Mouse (Mus musculus) megakaryocyte, embryonic 14.5 days (primary cell): ENCODE measurements at regions not wholly inside any gene's neighbourhood (a gene's known extent, or its start where the extent isn't known, plus 50 kb on each side); places are given as distances from the start of the nearest gene placed in this dataset.

Experiments
- FLI1 ChIP-seq: IDR thresholded peaks from 2 replicates; pipeline ENCODE4 v1.6.1; 2012; ENCODE audit warnings: low read length, inconsistent platforms, mixed read lengths
- GATA1 ChIP-seq: IDR thresholded peaks from 3 replicates; pipeline ENCODE4 v1.6.1; 2012; ENCODE audit warnings: mixed read lengths, low read length, inconsistent platforms, borderline replicate concordance

DNA sequence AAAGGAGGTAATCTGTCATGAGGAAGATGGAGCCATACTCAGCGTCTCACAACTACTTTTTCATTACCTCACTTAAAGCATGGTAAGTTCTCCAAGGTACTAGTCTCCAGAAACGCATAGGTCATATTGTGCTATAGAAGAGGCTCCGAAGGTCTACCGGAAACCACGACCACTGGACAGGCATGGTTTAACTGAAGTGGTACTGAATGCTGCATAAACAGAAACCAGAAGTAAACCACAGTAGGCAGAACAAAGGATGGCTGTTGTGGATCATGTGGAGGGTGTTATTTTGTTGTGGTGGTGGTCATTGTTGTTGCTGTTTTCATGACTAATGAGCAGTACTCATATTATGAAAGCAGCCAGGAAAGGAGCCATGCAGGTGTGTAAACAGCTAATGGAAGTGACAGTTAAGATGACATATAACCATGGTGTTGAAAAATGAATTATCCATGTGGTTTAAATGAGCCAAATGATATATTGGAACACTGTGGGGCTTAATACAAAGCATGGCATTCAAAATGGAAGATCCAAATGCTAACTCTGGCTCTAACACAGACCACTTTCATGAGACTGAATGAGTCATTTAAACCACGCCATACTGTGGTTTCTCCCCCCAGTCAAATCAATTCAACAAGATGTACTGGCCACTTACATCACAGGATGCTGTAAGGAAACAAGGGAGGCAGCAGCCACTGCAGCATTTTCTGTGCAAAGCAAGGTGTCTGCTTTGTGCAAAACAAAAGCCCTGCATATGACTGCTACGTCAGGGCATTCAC lies 3484.5 kb upstream of the Gm7489 start:
- TF ChIP-seq GATA1 (no peak), FLI1 (no peak)
